Mouse (Mus musculus): ENCODE results near the gene Frmd4b.

The Frmd4b gene

DNA sequence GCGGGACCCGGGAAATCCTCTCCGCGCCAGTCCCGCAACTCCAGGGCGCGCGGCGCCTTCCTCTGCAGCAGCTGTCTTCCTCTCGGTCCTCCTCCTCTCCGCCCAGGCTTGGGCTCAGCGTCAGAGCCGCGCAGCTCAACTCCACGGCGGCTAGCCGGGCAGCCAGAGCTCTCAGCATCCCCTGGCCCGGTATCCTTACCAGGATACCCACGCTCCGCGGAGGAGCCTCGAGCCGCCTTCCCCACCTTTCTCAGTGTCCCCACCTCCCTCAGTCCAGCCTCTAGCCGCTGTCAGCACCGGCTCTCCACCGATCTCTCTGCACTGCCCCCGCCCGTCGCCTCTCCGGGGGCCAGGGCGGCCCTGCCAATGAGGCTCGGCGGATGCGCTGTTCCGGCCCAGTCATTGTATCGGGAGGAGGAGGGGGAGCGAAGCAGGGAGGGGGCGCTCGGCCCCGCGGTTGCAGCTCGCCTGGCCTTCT, at the start of gene Frmd4b:
Gene Frmd4b (minus strand): TSS at position 276 of the 478 bp plus-strand sequence.
- in situ Hi-C loops (cut with MboI; ENCODE audit: low sequenced_read_pairs): no loop called here

DNA sequence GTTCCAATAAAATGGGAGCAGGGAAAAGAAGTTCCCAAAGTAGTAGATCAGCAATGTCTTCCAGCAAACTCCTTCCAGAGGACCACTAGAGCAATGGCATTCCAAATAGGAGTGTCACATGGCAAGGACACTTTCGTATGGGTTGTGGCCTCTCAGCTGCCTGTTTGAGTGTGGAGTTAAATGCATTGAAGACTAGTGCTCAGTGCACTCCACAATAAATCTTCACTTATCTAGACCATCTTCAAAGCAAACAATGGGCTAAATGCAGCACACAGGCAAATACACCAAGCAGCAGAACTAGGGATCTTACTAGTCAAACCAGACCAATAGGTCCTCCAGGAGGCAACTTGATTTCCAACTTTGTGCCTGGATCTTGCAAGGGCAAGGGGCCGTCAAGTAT, 49.1 kb upstream of the Frmd4b start:
- in situ Hi-C loops (cut with MboI; ENCODE audit: low sequenced_read_pairs): no loop called here

DNA sequence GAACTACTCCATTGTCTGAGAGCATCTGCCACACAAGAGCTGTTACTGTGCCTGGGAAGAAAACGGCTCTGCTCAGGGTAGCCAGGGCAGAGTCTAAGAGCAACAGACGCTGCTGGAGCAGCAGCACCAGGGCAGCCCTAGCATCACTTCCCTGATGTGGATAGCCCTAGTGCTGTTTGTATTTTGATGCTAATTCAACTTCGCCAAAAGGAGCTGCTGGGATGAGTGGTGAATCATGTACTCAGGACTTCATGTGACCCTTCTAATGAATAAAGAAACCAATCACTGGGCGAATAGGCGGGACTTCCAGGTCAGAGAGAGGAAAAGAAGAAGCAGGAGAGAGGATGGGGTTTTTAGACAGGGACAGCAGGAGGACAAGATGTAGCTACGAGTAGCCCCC, 41.6 kb upstream of the Frmd4b start:
- in situ Hi-C loops (cut with MboI; ENCODE audit: low sequenced_read_pairs): no loop called here

- in situ Hi-C loops (cut with MboI; ENCODE audit: low sequenced_read_pairs): no loop called here
Observed at GRCm38 (mm10) chr6:97655986-97656385, 38.6 kb upstream of the Frmd4b start.

DNA sequence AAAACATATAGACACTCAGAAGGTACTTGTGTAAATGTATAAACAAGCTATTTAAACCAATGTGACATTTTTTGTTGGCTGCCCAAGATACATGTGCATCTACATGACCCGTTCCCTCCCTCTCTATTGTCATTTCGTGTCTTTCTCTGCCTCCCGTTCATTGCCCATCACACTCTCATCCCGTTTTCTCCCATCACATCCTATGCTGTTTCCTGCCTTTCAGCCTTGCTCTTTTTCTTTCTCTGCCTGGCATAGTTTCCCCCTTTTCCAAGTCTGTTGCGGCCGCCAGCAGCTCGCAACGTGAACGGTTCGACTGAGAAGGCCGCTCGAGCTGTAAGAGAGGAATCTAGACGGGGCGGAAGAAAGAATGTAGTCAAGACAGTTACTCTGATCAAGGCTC, 30.2 kb upstream of the Frmd4b start:
- in situ Hi-C loops (cut with MboI; ENCODE audit: low sequenced_read_pairs): no loop called here

DNA sequence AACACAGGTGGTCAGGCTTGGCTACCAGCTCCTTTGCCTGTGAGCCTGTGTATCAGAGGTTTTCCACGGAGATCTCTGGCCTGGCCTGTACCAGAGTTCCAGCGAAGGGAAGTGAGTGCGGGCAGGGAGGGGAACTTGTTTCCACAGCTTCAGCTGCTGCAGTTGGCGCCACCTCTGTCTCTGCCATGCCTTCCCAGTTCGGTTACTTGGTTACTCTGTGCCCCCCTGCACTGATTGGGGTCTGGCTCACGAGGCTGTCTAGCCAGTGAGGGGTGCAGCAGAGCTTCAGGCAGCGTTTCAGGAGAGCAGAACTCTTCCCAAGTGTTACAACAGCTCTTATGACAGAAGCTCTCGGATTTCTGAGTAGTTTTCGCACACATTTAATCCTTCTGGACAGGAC, 6.0 kb upstream of the Frmd4b start:
- in situ Hi-C loops (cut with MboI; ENCODE audit: low sequenced_read_pairs): no loop called here

DNA sequence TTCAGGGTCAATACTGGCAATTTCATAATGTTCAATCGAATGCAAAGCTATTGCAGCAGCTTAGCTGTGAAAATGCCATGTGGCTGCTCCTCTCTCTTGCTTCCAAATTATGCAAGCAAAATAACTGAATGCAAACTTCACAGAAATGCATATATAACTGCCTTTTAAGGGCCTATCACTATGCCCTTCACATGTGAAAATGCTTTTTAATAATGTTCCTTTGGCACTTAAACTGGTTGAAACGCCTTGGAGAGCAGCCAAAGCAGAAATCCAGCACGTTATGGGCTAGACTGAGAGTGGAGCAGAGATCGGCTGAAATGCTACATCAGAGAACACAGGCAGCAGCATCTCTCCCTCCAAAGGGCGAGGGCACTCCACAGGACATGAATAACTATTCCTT, 4.9 kb upstream of the Frmd4b start:
- in situ Hi-C loops (cut with MboI; ENCODE audit: low sequenced_read_pairs): no loop called here

DNA sequence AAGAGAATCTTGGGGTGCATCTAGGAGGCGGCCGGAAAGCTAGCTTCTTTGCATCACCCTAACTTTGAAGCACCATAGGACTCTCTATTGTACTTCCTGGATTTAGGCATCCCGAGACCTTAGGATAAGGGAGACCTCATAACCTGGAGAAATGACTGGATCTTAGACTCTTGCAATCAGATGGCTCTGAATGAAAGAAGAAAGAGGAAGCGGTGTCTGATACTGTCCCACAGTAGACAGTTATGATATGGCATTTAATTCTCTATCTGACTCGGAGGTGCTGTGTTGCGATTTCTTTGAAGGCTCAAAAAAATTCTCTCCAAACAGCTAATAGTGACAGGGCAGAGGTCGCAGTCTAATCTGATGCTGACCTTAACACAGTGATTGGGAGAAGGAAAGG, 433 bp upstream of the Frmd4b start:
- in situ Hi-C loops (cut with MboI; ENCODE audit: low sequenced_read_pairs): no loop called here

DNA sequence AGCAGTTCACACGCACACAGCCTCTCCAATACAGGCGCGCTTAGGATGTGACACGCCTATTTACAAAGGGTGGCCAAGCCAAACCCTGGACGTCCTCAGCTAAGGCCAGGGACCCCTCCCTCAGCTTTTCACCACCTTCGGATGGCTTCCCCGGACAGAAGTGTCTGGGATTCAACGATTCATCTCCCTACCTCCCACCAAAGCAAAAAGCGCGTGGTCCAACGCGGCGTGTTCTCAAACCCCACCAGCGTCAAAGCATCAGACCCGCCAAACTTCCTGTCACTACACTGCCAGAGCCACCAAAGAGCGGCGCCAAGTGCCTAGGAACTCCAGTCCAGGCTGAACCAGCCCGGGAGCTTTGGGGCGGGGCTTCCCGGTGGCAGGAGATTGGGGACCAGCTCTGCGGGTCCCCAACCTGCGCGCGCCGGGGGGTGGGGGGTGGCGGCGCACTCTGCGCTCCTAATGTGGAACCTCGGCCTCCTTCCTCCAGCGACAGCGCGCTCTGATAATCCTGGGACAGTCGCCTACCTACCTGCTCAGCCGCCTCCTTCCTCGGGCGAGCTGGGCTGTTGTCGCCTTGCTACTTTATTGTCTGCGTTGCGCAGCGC, 579 bp downstream of the Frmd4b start:
- in situ Hi-C loops (cut with MboI; ENCODE audit: low sequenced_read_pairs): no loop called here

DNA sequence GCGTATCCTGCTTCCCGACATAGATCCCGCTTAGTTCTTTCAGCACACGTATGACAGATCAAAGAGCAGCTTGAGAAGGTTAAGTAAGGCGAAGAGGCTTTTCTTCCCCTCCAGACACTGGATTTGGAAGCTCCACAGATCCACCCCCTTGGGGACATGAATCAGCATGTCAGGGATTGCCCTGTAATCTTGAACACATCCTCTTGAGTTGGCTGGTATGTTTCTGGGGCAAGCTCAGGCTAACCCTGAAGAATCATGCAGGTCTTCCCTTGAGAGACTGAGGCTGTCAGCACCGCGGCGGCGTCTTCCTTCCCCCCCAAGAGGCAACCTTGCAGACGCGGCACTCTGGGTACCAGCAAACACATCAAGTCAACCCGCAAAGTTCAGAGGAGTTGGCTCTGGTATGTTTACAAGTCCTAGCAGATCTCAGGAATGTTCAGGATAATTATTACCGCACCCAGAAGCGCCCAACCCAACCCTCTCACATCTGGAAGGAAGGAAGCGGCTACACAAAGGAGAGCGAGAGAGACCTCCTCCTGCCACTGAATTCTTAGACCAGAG, 1.4 kb downstream of the Frmd4b start:
- in situ Hi-C loops (cut with MboI; ENCODE audit: low sequenced_read_pairs): no loop called here

GRCm38 (mm10) chr6:97614179-97614578, 3.2 kb downstream of the Frmd4b start:
- in situ Hi-C loops (cut with MboI; ENCODE audit: low sequenced_read_pairs): no loop called here

DNA sequence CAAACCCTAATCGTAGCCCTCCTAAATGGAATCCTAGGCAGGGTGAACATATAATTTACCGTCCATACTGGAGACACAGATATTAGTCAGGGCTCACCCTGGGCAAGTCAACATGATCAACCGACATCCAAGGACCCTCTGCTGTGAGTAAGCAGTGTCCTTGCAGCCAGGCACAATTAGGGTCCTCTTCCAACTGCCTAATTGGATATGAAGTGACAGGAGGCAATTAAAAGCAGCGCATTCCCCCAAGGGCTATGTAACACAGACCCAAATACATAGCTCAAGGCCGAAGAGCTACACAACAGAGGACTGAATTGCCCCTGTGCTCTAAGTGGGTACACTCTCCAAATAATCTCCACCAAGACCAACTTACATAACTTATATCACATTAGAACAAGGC, 4.5 kb downstream of the Frmd4b start:
- in situ Hi-C loops (cut with MboI; ENCODE audit: low sequenced_read_pairs): no loop called here

GRCm38 (mm10) chr6:97610051-97610450, 7.3 kb downstream of the Frmd4b start:
- in situ Hi-C loops (cut with MboI; ENCODE audit: low sequenced_read_pairs): no loop called here

- in situ Hi-C loops (cut with MboI; ENCODE audit: low sequenced_read_pairs): no loop called here
Observed at GRCm38 (mm10) chr6:97607646-97608045, 9.7 kb downstream of the Frmd4b start.

GRCm38 (mm10) chr6:97595218-97595617, 22.1 kb downstream of the Frmd4b start:
- in situ Hi-C loops (cut with MboI; ENCODE audit: low sequenced_read_pairs): no loop called here

GRCm38 (mm10) chr6:97594589-97594988, 22.8 kb downstream of the Frmd4b start:
- in situ Hi-C loops (cut with MboI; ENCODE audit: low sequenced_read_pairs): no loop called here

- in situ Hi-C loops (cut with MboI; ENCODE audit: low sequenced_read_pairs): no loop called here
Observed at GRCm38 (mm10) chr6:97590230-97590629, 27.1 kb downstream of the Frmd4b start.

- in situ Hi-C loops (cut with MboI; ENCODE audit: low sequenced_read_pairs): no loop called here
Observed at GRCm38 (mm10) chr6:97589581-97589980, 27.8 kb downstream of the Frmd4b start.

- in situ Hi-C loops (cut with MboI; ENCODE audit: low sequenced_read_pairs): no loop called here
Observed at GRCm38 (mm10) chr6:97589031-97589430, 28.3 kb downstream of the Frmd4b start.

DNA sequence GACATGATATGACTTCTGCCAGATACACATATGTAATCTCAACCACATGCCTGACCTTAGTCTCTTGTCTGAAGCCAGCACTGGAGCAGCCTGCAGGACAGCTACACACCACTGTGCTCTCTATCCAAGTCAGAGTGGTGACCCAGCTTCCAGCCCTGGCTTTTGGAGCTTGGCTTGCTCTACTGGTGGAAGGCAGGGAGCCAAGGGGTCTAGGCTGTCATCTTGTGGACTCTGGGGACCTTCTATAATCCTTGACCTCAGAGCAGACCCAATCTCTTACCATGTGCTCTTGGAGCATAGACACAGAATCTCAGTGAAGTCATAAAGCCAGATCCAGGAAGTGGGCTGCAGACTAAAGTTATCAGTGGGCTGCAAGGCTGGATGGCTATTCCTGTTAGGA, 30.7 kb downstream of the Frmd4b start:
- in situ Hi-C loops (cut with MboI; ENCODE audit: low sequenced_read_pairs): no loop called here

- in situ Hi-C loops (cut with MboI; ENCODE audit: low sequenced_read_pairs): no loop called here
Observed at GRCm38 (mm10) chr6:97586024-97586423, 31.3 kb downstream of the Frmd4b start.

- in situ Hi-C loops (cut with MboI; ENCODE audit: low sequenced_read_pairs): no loop called here
Observed at GRCm38 (mm10) chr6:97582748-97583147, 34.6 kb downstream of the Frmd4b start.

GRCm38 (mm10) chr6:97581941-97582340, 35.4 kb downstream of the Frmd4b start:
- in situ Hi-C loops (cut with MboI; ENCODE audit: low sequenced_read_pairs): no loop called here
